Mouse (Mus musculus) stomach, embryonic 16.5 days (tissue): ENCODE measurements at regions not wholly inside any gene's neighbourhood (a gene's known extent, or its start where the extent isn't known, plus 50 kb on each side); places are given as distances from the start of the nearest gene placed in this dataset.

Source experiments
- ATAC-seq: fragments of 200-750 bp; cut with Nextera tagmentation; 2 replicates; pipeline ENCODE4 v1.8.0; 2017; ENCODE audit warnings: moderate number of reproducible peaks, moderate TSS enrichment; ENCODE audit not compliant: insufficient read depth, low FRiP score
- H3K27ac ChIP-seq: fragments of 300-500 bp; sonication (generic); 2 replicates; pipeline ENCODE4 v1.5.1; 2014; ENCODE audit warnings: low read length
- H3K27me3 ChIP-seq: fragments of 300-500 bp; sonication (generic); 2 replicates; pipeline ENCODE4 v1.6.1; 2014; ENCODE audit warnings: low read length, control low read depth, mixed read lengths; ENCODE audit not compliant: control insufficient read depth, insufficient read depth
- H3K36me3 ChIP-seq: fragments of 300-500 bp; sonication (generic); 2 replicates; pipeline ENCODE4 v1.6.1; 2014; ENCODE audit warnings: low read length; ENCODE audit not compliant: control insufficient read depth, insufficient read depth
- H3K4me1 ChIP-seq: fragments of 300-500 bp; sonication (generic); 2 replicates; pipeline ENCODE4 v1.6.1; 2014; ENCODE audit warnings: low read length, control low read depth, mixed read lengths; ENCODE audit not compliant: control insufficient read depth, insufficient read depth
- H3K4me2 ChIP-seq: fragments of 300-500 bp; sonication (generic); 2 replicates; pipeline ENCODE4 v1.6.1; 2014; ENCODE audit warnings: low read depth, low read length, mixed read lengths
- H3K4me3 ChIP-seq: fragments of 300-500 bp; sonication (generic); replicated peaks from 2 replicates; pipeline ENCODE4 v1.5.1; 2014; ENCODE audit warnings: mild to moderate bottlenecking, low read length
- H3K9ac ChIP-seq: fragments of 300-500 bp; sonication (generic); 2 replicates; pipeline ENCODE4 v1.6.1; 2014; ENCODE audit warnings: low read length
- H3K9me3 ChIP-seq: fragments of 300-500 bp; sonication (generic); replicated peaks from 2 replicates; pipeline ENCODE4 v1.6.1; 2016; ENCODE audit warnings: low read length, control low read depth; ENCODE audit not compliant: control insufficient read depth
- WGBS: fragments of 180-500 bp; shearing (Covaris S2); extraction: QIAGEN DNeasy Blood & Tissue Kit; methylation state at CpG from one replicate; pipeline ENCODE4 v1.1.7; 2014; 5-methylcytosine and 5-hydroxymethylcytosine counted together

- H3K4me1 ChIP-seq = no peaks in the 10 kb centered on the region
- H3K36me3 ChIP-seq = no peaks in the 10 kb centered on the region
- H3K4me2 ChIP-seq = no peak overlapping the region
- H3K4me3 ChIP-seq = no peak overlapping the region
- H3K27me3 ChIP-seq = no peaks in the 10 kb centered on the region
- H3K9ac ChIP-seq = no peak overlapping the region
- H3K9me3 ChIP-seq = no peaks in the 10 kb centered on the region
- WGBS = 12% methylated on average over 3 of the region's 4 CpGs
- ATAC-seq = no peak
- no peak overlapping the region for H3K27ac ChIP-seq
Measured at GRCm38 (mm10) chr11:84634990-84635389, 109.7 kb upstream of the Lhx1 start.

- Histone ChIP-seq H3K4me3 (no peak overlapping the region), H3K4me1 (no peaks in the 10 kb centered on the region), H3K9me3 (no peaks in the 10 kb centered on the region), H3K27me3 (no peaks in the 10 kb centered on the region), H3K9ac (no peak overlapping the region), H3K27ac (no peak overlapping the region), H3K36me3 (no peaks in the 10 kb centered on the region), H3K4me2 (no peak overlapping the region)
- ATAC-seq = no peak
- WGBS = 43% methylated on average over 8 of the region's 8 CpGs
Measured at GRCm38 (mm10) chr11:84633300-84633699, 108.0 kb upstream of the Lhx1 start.

- Histone ChIP-seq H3K9ac (no peak overlapping the region), H3K9me3 (no peaks in the 10 kb centered on the region), H3K4me2 (no peak overlapping the region), H3K4me3 (no peak overlapping the region), H3K27ac (no peak overlapping the region), H3K36me3 (no peaks in the 10 kb centered on the region), H3K27me3 (no peaks in the 10 kb centered on the region), H3K4me1 (no peaks in the 10 kb centered on the region)
- ATAC-seq = no peak
- WGBS = 66% methylated on average over 2 of the region's 2 CpGs
Measured at GRCm38 (mm10) chr11:84628111-84628510, 102.8 kb upstream of the Lhx1 start.

GRCm38 (mm10) chr11:84627685-84628084 lies 102.3 kb upstream of the Lhx1 start:
- no peak for ATAC-seq
- no peaks in the 10 kb centered on the region for H3K36me3 ChIP-seq
- no peaks in the 10 kb centered on the region for H3K4me1 ChIP-seq
- H3K9ac ChIP-seq = no peak overlapping the region
- no peak overlapping the region for H3K4me2 ChIP-seq
- WGBS = 66% methylated on average over 11 of the region's 11 CpGs
- no peaks in the 10 kb centered on the region for H3K27me3 ChIP-seq
- no peak overlapping the region for H3K4me3 ChIP-seq
- H3K9me3 ChIP-seq = no peaks in the 10 kb centered on the region
- H3K27ac ChIP-seq = no peak overlapping the region

- H3K4me3 ChIP-seq = no peak overlapping the region
Measured at GRCm38 (mm10) chr11:84627259-84627658, 101.9 kb upstream of the Lhx1 start.

GRCm38 (mm10) chr11:84624100-84624499 lies 98.8 kb upstream of the Lhx1 start:
- 18% methylated on average over 5 of the region's 5 CpGs for WGBS
- ATAC-seq = no peak
- Histone ChIP-seq H3K9me3 (no peaks in the 10 kb centered on the region), H3K4me1 (no peaks in the 10 kb centered on the region), H3K9ac (no peak overlapping the region), H3K36me3 (no peaks in the 10 kb centered on the region), H3K27me3 (no peaks in the 10 kb centered on the region), H3K27ac (no peak overlapping the region), H3K4me2 (no peak overlapping the region), H3K4me3 (no peak overlapping the region)

More at GRCm38 (mm10) chr11:84627259-84627658, 101.9 kb upstream of the Lhx1 start:
- Histone ChIP-seq H3K27ac (no peak overlapping the region), H3K4me2 (no peak overlapping the region), H3K36me3 (no peaks in the 10 kb centered on the region), H3K9me3 (no peaks in the 10 kb centered on the region), H3K4me1 (no peaks in the 10 kb centered on the region), H3K27me3 (no peaks in the 10 kb centered on the region), H3K9ac (no peak overlapping the region)
- no peak for ATAC-seq
- 64% methylated on average over 2 of the region's 2 CpGs for WGBS

- no peaks in the 10 kb centered on the region for H3K36me3 ChIP-seq
- WGBS = 84% methylated on average over 4 of the region's 4 CpGs
Measured at GRCm38 (mm10) chr11:84619713-84620112, 94.4 kb upstream of the Lhx1 start.

GRCm38 (mm10) chr11:84618576-84618975 lies 93.2 kb upstream of the Lhx1 start:
- Histone ChIP-seq H3K4me2 (no peak overlapping the region), H3K4me1 (no peaks in the 10 kb centered on the region), H3K27me3 (no peaks in the 10 kb centered on the region), H3K36me3 (no peaks in the 10 kb centered on the region), H3K4me3 (no peak overlapping the region), H3K9me3 (no peaks in the 10 kb centered on the region), H3K9ac (no peak overlapping the region), H3K27ac (no peak overlapping the region)
- WGBS = 92% methylated on average over 3 of the region's 3 CpGs
- ATAC-seq = no peak

More at GRCm38 (mm10) chr11:84619713-84620112, 94.4 kb upstream of the Lhx1 start:
- no peak overlapping the region for H3K4me2 ChIP-seq
- no peak for ATAC-seq
- no peaks in the 10 kb centered on the region for H3K4me1 ChIP-seq
- no peak overlapping the region for H3K9ac ChIP-seq
- H3K27me3 ChIP-seq = no peaks in the 10 kb centered on the region
- H3K4me3 ChIP-seq = no peak overlapping the region
- H3K9me3 ChIP-seq = no peaks in the 10 kb centered on the region
- H3K27ac ChIP-seq = no peak overlapping the region

GRCm38 (mm10) chr11:84612982-84613720 lies 87.8 kb upstream of the Lhx1 start:
- ATAC-seq = no peak
- H3K27me3 ChIP-seq = no peaks in the 10 kb centered on the region
- H3K4me2 ChIP-seq = no peak overlapping the region
- no peak overlapping the region for H3K9ac ChIP-seq
- no peak overlapping the region for H3K4me3 ChIP-seq
- WGBS = 71% methylated on average over 9 of the region's 9 CpGs
- no peaks in the 10 kb centered on the region for H3K4me1 ChIP-seq
- no peaks in the 10 kb centered on the region for H3K36me3 ChIP-seq
- H3K9me3 ChIP-seq = no peaks in the 10 kb centered on the region
- no peak overlapping the region for H3K27ac ChIP-seq
